In genomic region chr5:31110781-31111180, GRCm38 (mm10) we compare ENCODE assay signal across 14 mouse cellular contexts. TPM values are rescaled to one million over a fixed set of nuclear protein-coding genes. Genes with fewer than 3 reads are reported as not detected.
DNase-seq lines count a peak whose midpoint lies in the region; ATAC-seq and TF ChIP-seq lines count a peak whose summit lies in the region.
"Had no signal": no experiment of that assay in that cellular context is flagged by ENCODE, and none has a peak within 500 bp of the region (broad histone marks: within the 10 kb centered on the region; RNA-seq: fewer than 3 reads in every experiment).

No protein-coding gene starts in this region.

- no peak for ATAC-seq in megakaryocyte, adult 5-6 weeks (ENCODE audit: poor library complexity, severe bottlenecking)

- H3K9ac ChIP-seq in ES-E14 (ENCODE audit: insufficient read depth, low read depth, low read length, poor library complexity, severe bottlenecking) = no peak overlapping the region
- H3K9ac ChIP-seq: forebrain, embryonic 12.5 days; hindbrain, embryonic 12.5 days; liver, embryonic 13.5 days had no signal

- H3K4me1 ChIP-seq in ES-E14 (ENCODE audit: control insufficient read depth in 2 of 2, insufficient read depth in 2 of 2, low read length in 2 of 2, poor library complexity in 1 of 2) = no peaks in the 10 kb centered on the region
- H3K4me1 ChIP-seq: forebrain, embryonic 12.5 days; hindbrain, embryonic 12.5 days; liver, embryonic 13.5 days had no signal

- no peak overlapping the region for H3K27ac ChIP-seq in left cerebral cortex, adult 2 months
- no peak overlapping the region for H3K27ac ChIP-seq in ES-E14 (ENCODE audit: insufficient read depth, low read depth, low read length, poor library complexity, severe bottlenecking)
- H3K27ac ChIP-seq: forebrain, embryonic 12.5 days; hindbrain, embryonic 12.5 days; liver, embryonic 13.5 days had no signal

- H3K36me3 ChIP-seq in ES-E14 (ENCODE audit: control insufficient read depth, insufficient read depth, low read length, poor library complexity, severe bottlenecking) = no peaks in the 10 kb centered on the region
- H3K36me3 ChIP-seq: forebrain, embryonic 12.5 days; hindbrain, embryonic 12.5 days; liver, embryonic 13.5 days had no signal

- no peak overlapping the region for H3K4me3 ChIP-seq in left cerebral cortex, adult 2 months
- no peak overlapping the region for H3K4me3 ChIP-seq in ES-E14 (ENCODE audit: insufficient read depth in 1 of 2, low read depth in 1 of 2, low read length in 2 of 2, poor library complexity in 1 of 2, severe bottlenecking in 1 of 2)
- H3K4me3 ChIP-seq: forebrain, embryonic 12.5 days; hindbrain, embryonic 12.5 days; liver, embryonic 13.5 days had no signal

- in situ Hi-C loops in ES-E14 (cut with MboI; ENCODE audit: low sequenced_read_pairs in 2 of 2, unreplicated experiment in 2 of 2) = no loop called here

- intact Hi-C loops in left cerebral cortex, adult 2 months (cut with DNase I) = no loop called here

- H3K9me3 ChIP-seq in ES-E14 (ENCODE audit: control insufficient read depth, insufficient read depth, low read depth, low read length) = no peaks in the 10 kb centered on the region
- H3K9me3 ChIP-seq: forebrain, embryonic 12.5 days; hindbrain, embryonic 12.5 days; liver, embryonic 13.5 days had no signal

- peak; percentile 68 for TF ChIP-seq CTCF in left cerebral cortex, adult 2 months (IDR thresholded peaks at IDR 0.05)

- DNase-seq in embryo, embryonic 11 days = peak; percentile 23
- no peak for DNase-seq in embryo, embryonic 10 days (ENCODE audit: low spot score)
- DNase-seq in left cerebral cortex, adult 2 months (ENCODE audit: extremely low spot score in 1 of 2, low spot score in 2 of 2) = no peak
- DNase-seq in left cerebral cortex, adult 8-10 months (ENCODE audit: low spot score in 2 of 2) = no peak
- no peak for DNase-seq in ES-E14 (ENCODE audit: low read depth, low spot score)
- peak; percentile 51 for DNase-seq in induced T-regulatory cell, adult 2 months (ENCODE audit: low read depth)
- no peak for DNase-seq in ovary, adult 18-20 months (ENCODE audit: low spot score)
- DNase-seq: adrenal gland, postnatal 25 days; heart, adult 11 months; layer of hippocampus, adult 9-11 months; liver, embryonic 13.5 days had no signal

TF ChIP-seq in ES-E14, 5 proteins besides CTCF, POLR2A, EP300 and RAD21:
- TF ChIP-seq ZNF384 (IDR thresholded peaks at IDR 0.05; ENCODE audit: low read depth, low read length) (no peak), HCFC1 (IDR thresholded peaks at IDR 0.05; ENCODE audit: borderline replicate concordance, insufficient read depth, low read length) (no peak), MAFK (IDR thresholded peaks at IDR 0.05; ENCODE audit: insufficient read depth, low read depth, low read length) (0 out of 2 replicates have a peak, but pooled peaks have one; percentile 21), CHD2 (IDR thresholded peaks at IDR 0.05; ENCODE audit: low read depth, low read length) (no peak), ZC3H11A (IDR thresholded peaks at IDR 0.05; ENCODE audit: borderline replicate concordance, low read depth, low read length) (no peak)

RNA-seq across cellular contexts. Expression of gene Slc30a3, which starts 2.7 kb away (rescaled TPM):
- 100 to 1,000 TPM; 162 to 184 TPM for total RNA-seq in left cerebral cortex, adult 2 months (2021)
- 100 to 1,000 TPM; 102 to 124 (median 110) TPM for total RNA-seq in left cerebral cortex, adult 8-10 months (2022)
- total RNA-seq in ES-E14 (2012; rRNA removed) = 1.5 and 2.5 TPM in 2 replicates
- not detected in 2 replicates for total RNA-seq in megakaryocyte, adult 5-6 weeks (2015)
- total RNA-seq in megakaryocyte, adult 5-6 weeks (2017) = not detected in 2 replicates
- total RNA-seq: adrenal gland, postnatal 25 days had no signal

RNA-seq across cellular contexts. Expression of gene Dnajc5g, which starts 4.7 kb away (rescaled TPM):
- not detected for total RNA-seq in left cerebral cortex, adult 2 months (2021)
- not detected for total RNA-seq in left cerebral cortex, adult 8-10 months (2022)
- total RNA-seq in ES-E14 (2012; rRNA removed) = 0.37 and 0.67 TPM in 2 replicates
- not detected in 2 replicates for total RNA-seq in megakaryocyte, adult 5-6 weeks (2015)
- total RNA-seq in megakaryocyte, adult 5-6 weeks (2017) = not detected in 2 replicates
- total RNA-seq: adrenal gland, postnatal 25 days had no signal

RNA-seq across cellular contexts. Expression of gene Trim54, which starts 5.7 kb away (rescaled TPM):
- total RNA-seq in left cerebral cortex, adult 2 months (2021) = 1 to 10 TPM; 2.0 to 2.2 TPM
- 1 to 10 TPM in 2 of 4 experiments, under 1 TPM in 2; 0.50 to 2.0 (median 1.1) TPM for total RNA-seq in left cerebral cortex, adult 8-10 months (2022)
- total RNA-seq in ES-E14 (2012; rRNA removed) = 1.3 and 2.3 TPM in 2 replicates
- total RNA-seq in megakaryocyte, adult 5-6 weeks (2015) = not detected in 2 replicates
- total RNA-seq in megakaryocyte, adult 5-6 weeks (2017) = not detected in 2 replicates
- total RNA-seq: adrenal gland, postnatal 25 days had no signal

RNA-seq across cellular contexts. Expression of gene Ucn, which starts 27.8 kb away (rescaled TPM):
- total RNA-seq in left cerebral cortex, adult 2 months (2021) = 1 to 10 TPM; 1.3 to 1.8 TPM
- total RNA-seq in left cerebral cortex, adult 8-10 months (2022) = 1 to 10 TPM in 1 of 4 experiments, not detected in 3; 2.3 TPM
- total RNA-seq in ES-E14 (2012; rRNA removed) = not detected in 2 replicates
- total RNA-seq in megakaryocyte, adult 5-6 weeks (2015) = not detected in 2 replicates
- total RNA-seq in megakaryocyte, adult 5-6 weeks (2017) = not detected in 2 replicates
- total RNA-seq: adrenal gland, postnatal 25 days had no signal

RNA-seq across cellular contexts. Expression of gene Mpv17, which starts 43.3 kb away (rescaled TPM):
- total RNA-seq in left cerebral cortex, adult 2 months (2021) = 10 to 100 TPM; 47.8 to 49.2 TPM
- 10 to 100 TPM; 44.3 to 56.1 (median 49.9) TPM for total RNA-seq in left cerebral cortex, adult 8-10 months (2022)
- 43.1 and 45.7 TPM in 2 replicates for total RNA-seq in ES-E14 (2012; rRNA removed)
- total RNA-seq in megakaryocyte, adult 5-6 weeks (2015) = 30.3 and 40.5 TPM in 2 replicates
- total RNA-seq in megakaryocyte, adult 5-6 weeks (2017) = 26.1 and 27.0 TPM in 2 replicates

Comparison
In these comparisons a context has a peak if more than half of its experiments do, and no peak if none do; other contexts are left out.
1. DNase-seq: peak in embryo, embryonic 11 days (single experiment) and induced T-regulatory cell, adult 2 months (single experiment); none in embryo, embryonic 10 days (single experiment), left cerebral cortex, adult 2 months (0 of 2), left cerebral cortex, adult 8-10 months (0 of 2), ES-E14 (single experiment) and ovary, adult 18-20 months (single experiment).
2. RNA of gene Slc30a3, which starts 2.7 kb away (total RNA-seq): 162 to 184 TPM in left cerebral cortex, adult 2 months and 102 to 124 TPM in left cerebral cortex, adult 8-10 months; 1.5 to 2.5 TPM in ES-E14 and not detected in megakaryocyte, adult 5-6 weeks; every median in the first group is over 10 times any median in the second.